Mouse (Mus musculus): Measurements from ENCODE around the gene Csrnp1. TPM values are rescaled to one million over a fixed set of nuclear protein-coding genes. Genes with fewer than 3 reads are reported as not detected.

Csrnp1 gene
- polyA plus RNA-seq, 1 experiment from 2014 or later = 7.1 TPM

GRCm38 (mm10) chr9:119974609-119975008 is 9.8 kb downstream of the Csrnp1 start:
- no peak overlapping the region for H3K4me3 ChIP-seq (replicated peaks)
- H3K36me3 ChIP-seq = peaks cover 41% of the 10 kb centered on the region
- no peak overlapping the region for H3K27ac ChIP-seq
- 86% methylated on average over 5 of the region's 5 CpGs for WGBS
- H3K4me1 ChIP-seq = peaks cover 53% of the 10 kb centered on the region
- H3K27me3 ChIP-seq = no peaks in the 10 kb centered on the region
- H3K9me3 ChIP-seq (replicated peaks) = no peaks in the 10 kb centered on the region
- no peak for ATAC-seq (replicated peaks; ENCODE audit: low FRiP score)
- no peak overlapping the region for H3K9ac ChIP-seq
- no peak overlapping the region for H3K4me2 ChIP-seq

DNA sequence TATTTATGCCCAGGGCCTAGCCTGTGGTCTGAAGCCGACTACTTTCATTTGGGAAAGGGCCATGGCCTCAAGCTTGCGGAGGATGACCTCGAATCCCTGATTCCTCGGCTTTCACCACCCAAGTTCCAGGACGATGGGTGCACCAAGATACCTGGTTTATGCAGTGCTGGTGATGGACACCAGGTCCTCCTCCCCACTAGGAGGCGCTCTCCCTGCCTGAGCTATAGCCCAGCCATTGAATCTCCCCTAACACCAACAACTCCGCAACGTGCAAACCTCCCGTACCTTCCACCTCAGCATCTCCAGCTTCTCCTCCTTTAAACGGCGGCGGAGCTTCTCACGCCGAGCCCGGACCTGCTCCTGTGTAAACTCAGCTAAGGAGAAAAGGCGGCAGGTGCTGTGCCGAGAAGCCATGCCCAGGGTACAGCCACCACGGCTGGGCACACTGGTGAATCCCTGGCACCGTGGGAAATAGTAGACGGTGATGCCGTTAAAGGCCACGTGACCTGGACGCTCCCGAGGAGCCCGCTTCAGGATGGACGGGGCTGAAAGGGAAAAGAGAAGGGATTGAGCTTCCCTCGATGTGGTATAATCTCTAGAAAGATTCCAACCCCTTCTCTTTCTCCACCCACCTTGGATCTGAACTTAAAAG is 10.5 kb downstream of the Csrnp1 start:
- H3K27ac ChIP-seq = no peak overlapping the region
- WGBS = 91% methylated on average over 27 of the region's 27 CpGs
- H3K4me3 ChIP-seq (replicated peaks) = no peak overlapping the region
- no peak overlapping the region for H3K9ac ChIP-seq
- H3K4me2 ChIP-seq = no peak overlapping the region
- ATAC-seq (replicated peaks; ENCODE audit: low FRiP score) = no peak
- H3K27me3 ChIP-seq = no peaks in the 10 kb centered on the region
- H3K4me1 ChIP-seq = peaks cover 47% of the 10 kb centered on the region
- no peaks in the 10 kb centered on the region for H3K9me3 ChIP-seq (replicated peaks)
- H3K36me3 ChIP-seq = peaks cover 41% of the 10 kb centered on the region

- H3K4me3 ChIP-seq (replicated peaks) = no peak overlapping the region
- ATAC-seq (replicated peaks; ENCODE audit: low FRiP score) = no peak
- H3K4me2 ChIP-seq = no peak overlapping the region
- peaks cover 40% of the 10 kb centered on the region for H3K4me1 ChIP-seq
- WGBS = 94% methylated on average over 23 of the region's 23 CpGs
- no peak overlapping the region for H3K9ac ChIP-seq
- H3K36me3 ChIP-seq = peaks cover 41% of the 10 kb centered on the region
- no peaks in the 10 kb centered on the region for H3K9me3 ChIP-seq (replicated peaks)
- no peak overlapping the region for H3K27ac ChIP-seq
- H3K27me3 ChIP-seq = no peaks in the 10 kb centered on the region
Observed at GRCm38 (mm10) chr9:119973281-119973680, 11.2 kb downstream of the Csrnp1 start.

DNA sequence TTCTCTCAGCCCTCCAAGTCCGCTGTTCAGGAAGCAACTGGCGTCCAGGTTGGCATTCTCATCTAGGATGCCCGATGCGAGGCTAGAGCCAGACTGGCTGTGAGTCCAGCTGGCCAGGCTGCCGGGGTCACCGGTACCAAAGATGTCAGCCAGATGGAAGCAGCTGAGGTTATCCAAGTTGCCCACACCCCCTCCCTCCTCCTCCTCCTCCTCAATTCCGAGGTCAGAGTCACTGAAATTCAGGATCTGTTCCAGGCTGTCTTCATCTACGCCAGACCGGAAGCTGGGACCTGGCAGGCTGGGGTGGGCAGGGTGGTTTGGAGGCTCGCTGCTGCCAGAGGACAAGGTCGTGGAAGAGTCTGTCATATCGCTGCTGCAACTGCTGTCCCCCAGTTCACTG is 11.9 kb downstream of the Csrnp1 start:
- WGBS = 77% methylated on average over 12 of the region's 12 CpGs
- ATAC-seq (replicated peaks; ENCODE audit: low FRiP score) = no peak

GRCm38 (mm10) chr9:119972166-119972565 is 12.3 kb downstream of the Csrnp1 start:
- ATAC-seq (replicated peaks; ENCODE audit: low FRiP score) = no peak

More for the DNA sequence above, 11.9 kb downstream of the Csrnp1 start:
- Histone ChIP-seq H3K9me3 (replicated peaks) (no peaks in the 10 kb centered on the region), H3K27ac (no peak overlapping the region), H3K4me1 (peaks cover 33% of the 10 kb centered on the region), H3K27me3 (no peaks in the 10 kb centered on the region), H3K36me3 (peaks cover 41% of the 10 kb centered on the region), H3K4me2 (no peak overlapping the region), H3K9ac (no peak overlapping the region), H3K4me3 (replicated peaks) (no peak overlapping the region)

GRCm38 (mm10) chr9:119970763-119971656 is 13.4 kb downstream of the Csrnp1 start:
- whole genome bisulfite sequencing = 77% methylated on average over 7 of the region's 7 CpGs
- Histone ChIP-seq H3K4me1 (peaks cover 19% of the 10 kb centered on the region), H3K4me2 (no peak overlapping the region), H3K36me3 (peaks cover 41% of the 10 kb centered on the region), H3K27me3 (no peaks in the 10 kb centered on the region), H3K27ac (peak overlapping the region; percentile 10; the same call in 1 of the 2 replicates), H3K9me3 (replicated peaks) (no peaks in the 10 kb centered on the region), H3K4me3 (replicated peaks) (no peak overlapping the region), H3K9ac (no peak overlapping the region; the same call in 1 of the 2 replicates)
- no peak for ATAC-seq (replicated peaks; ENCODE audit: low FRiP score)

More at GRCm38 (mm10) chr9:119972166-119972565, 12.3 kb downstream of the Csrnp1 start:
- WGBS = 94% methylated on average over 10 of the region's 10 CpGs
- Histone ChIP-seq H3K4me2 (no peak overlapping the region), H3K9me3 (replicated peaks) (no peaks in the 10 kb centered on the region), H3K36me3 (peaks cover 41% of the 10 kb centered on the region), H3K27ac (no peak overlapping the region), H3K27me3 (no peaks in the 10 kb centered on the region), H3K9ac (no peak overlapping the region), H3K4me1 (peaks cover 29% of the 10 kb centered on the region), H3K4me3 (replicated peaks) (no peak overlapping the region)

DNA sequence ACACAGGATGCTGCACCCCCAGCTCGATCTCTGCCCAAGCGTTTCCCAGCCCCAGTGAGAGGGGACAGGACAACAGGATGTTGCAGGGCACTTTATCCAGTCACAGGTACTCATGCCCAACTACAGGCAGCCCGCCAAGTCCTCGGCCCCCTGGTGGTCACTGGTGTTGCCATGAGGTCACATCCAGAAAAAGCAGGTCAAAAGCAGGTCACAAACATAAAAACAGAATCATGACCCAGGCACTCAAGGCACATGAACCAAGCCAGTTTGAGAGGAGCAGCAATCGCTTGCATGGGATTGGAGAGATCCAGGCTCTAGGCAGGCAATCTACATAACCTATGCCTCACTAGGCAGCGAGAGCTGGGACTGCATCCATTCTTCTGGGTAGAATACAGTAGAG is 14.2 kb downstream of the Csrnp1 start:
- Histone ChIP-seq H3K27ac (0 out of 2 replicates have a peak overlapping the region, but pooled peaks have one; percentile 10), H3K4me1 (peaks cover 19% of the 10 kb centered on the region), H3K36me3 (peaks cover 40% of the 10 kb centered on the region), H3K9me3 (replicated peaks) (no peaks in the 10 kb centered on the region), H3K27me3 (no peaks in the 10 kb centered on the region), H3K4me2 (no peak overlapping the region), H3K4me3 (replicated peaks) (no peak overlapping the region), H3K9ac (no peak overlapping the region)
- ATAC-seq (replicated peaks; ENCODE audit: low FRiP score) = no peak
- WGBS = 37% methylated on average over 6 of the region's 6 CpGs

DNA sequence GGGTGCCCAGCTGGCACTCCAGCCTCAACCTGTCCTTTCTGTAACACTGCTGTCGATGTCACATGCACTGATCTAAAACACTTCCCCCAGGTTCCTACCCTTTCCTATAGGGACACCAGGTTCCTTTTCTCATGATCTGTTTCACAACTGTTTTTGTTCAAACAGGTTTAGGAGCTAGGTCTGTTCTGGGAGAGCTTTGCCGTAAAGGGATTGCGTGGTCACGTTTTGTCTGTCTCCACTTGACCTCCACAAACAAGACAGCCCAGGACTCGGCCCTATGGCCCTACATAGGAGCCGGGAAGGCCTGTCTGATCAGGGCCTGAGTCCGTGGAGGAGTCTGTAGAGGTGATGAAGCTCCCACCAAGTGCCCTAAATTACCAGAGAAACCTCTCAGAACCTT is 14.6 kb downstream of the Csrnp1 start:
- WGBS = 75% methylated on average over 7 of the region's 7 CpGs

GRCm38 (mm10) chr9:119966221-119966910 is 18.1 kb downstream of the Csrnp1 start:
- H3K4me3 ChIP-seq (replicated peaks) = no peak overlapping the region
- no peaks in the 10 kb centered on the region for H3K9me3 ChIP-seq (replicated peaks)
- H3K27me3 ChIP-seq = no peaks in the 10 kb centered on the region
- H3K36me3 ChIP-seq = peaks cover 3% of the 10 kb centered on the region; the same call in 1 of the 2 replicates
- no peak overlapping the region for H3K27ac ChIP-seq
- H3K4me2 ChIP-seq = no peak overlapping the region
- ATAC-seq (replicated peaks; ENCODE audit: low FRiP score) = no peak
- peaks cover 29% of the 10 kb centered on the region for H3K4me1 ChIP-seq
- H3K9ac ChIP-seq = no peak overlapping the region
- 90% methylated on average over 26 of the region's 26 CpGs for WGBS

More for the DNA sequence above, 14.6 kb downstream of the Csrnp1 start:
- Histone ChIP-seq H3K4me3 (replicated peaks) (no peak overlapping the region), H3K36me3 (peaks cover 36% of the 10 kb centered on the region), H3K9me3 (replicated peaks) (no peaks in the 10 kb centered on the region), H3K27ac (no peak overlapping the region), H3K4me1 (peaks cover 19% of the 10 kb centered on the region), H3K4me2 (no peak overlapping the region), H3K27me3 (no peaks in the 10 kb centered on the region), H3K9ac (no peak overlapping the region)
- ATAC-seq (replicated peaks; ENCODE audit: low FRiP score) = no peak

DNA sequence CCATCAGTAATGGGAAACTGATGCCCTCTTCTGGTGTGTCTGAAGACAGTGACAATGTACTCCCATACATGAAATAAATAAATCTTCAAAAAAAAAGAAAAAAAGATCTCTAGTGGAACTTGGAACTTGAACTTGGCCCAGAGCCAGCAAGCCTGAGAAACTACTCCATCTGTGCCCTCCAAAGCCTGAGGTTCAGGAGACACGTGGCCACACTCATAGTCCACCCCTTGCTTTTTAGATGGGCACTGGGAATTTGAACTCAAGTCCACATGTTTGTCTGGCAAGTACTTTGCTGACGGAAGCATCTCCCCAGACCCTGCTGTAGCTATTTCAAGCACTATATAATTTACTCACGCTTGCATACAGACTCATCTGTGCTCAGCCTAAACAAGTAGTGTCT is 19.3 kb downstream of the Csrnp1 start:
- ATAC-seq (replicated peaks; ENCODE audit: low FRiP score) = no peak
- Histone ChIP-seq H3K4me1 (peaks cover 17% of the 10 kb centered on the region), H3K27ac (no peak overlapping the region), H3K27me3 (no peaks in the 10 kb centered on the region), H3K9me3 (replicated peaks) (no peaks in the 10 kb centered on the region), H3K4me2 (no peak overlapping the region), H3K4me3 (replicated peaks) (no peak overlapping the region), H3K9ac (no peak overlapping the region), H3K36me3 (no peaks in the 10 kb centered on the region)
- 63% methylated on average over 3 of the region's 3 CpGs for WGBS

- Histone ChIP-seq H3K36me3 (no peaks in the 10 kb centered on the region), H3K9ac (no peak overlapping the region), H3K4me1 (peaks cover 14% of the 10 kb centered on the region), H3K9me3 (replicated peaks) (no peaks in the 10 kb centered on the region), H3K27me3 (no peaks in the 10 kb centered on the region), H3K4me2 (no peak overlapping the region), H3K4me3 (replicated peaks) (no peak overlapping the region), H3K27ac (0 out of 2 replicates have a peak overlapping the region, but pooled peaks have one; percentile 1)
- WGBS = 78% methylated on average over 3 of the region's 3 CpGs
- ATAC-seq (replicated peaks; ENCODE audit: low FRiP score) = no peak
Observed at GRCm38 (mm10) chr9:119964206-119964605, 20.3 kb downstream of the Csrnp1 start.
